Mouse (Mus musculus) heart, embryonic 14.5 days (tissue): ENCODE measurements around the gene Rab7. TPM values are rescaled to one million over a fixed set of nuclear protein-coding genes. Genes with fewer than 3 reads are reported as not detected.
"Not testable (repeated sequence)": the region's sequence is repeated elsewhere in the genome, so short reads cannot be mapped to it uniquely, and the experiment has no call there.

ENCODE experiments used
- ATAC-seq: fragments of 200-750 bp; cut with Nextera tagmentation; 2 replicates; pipeline ENCODE4 v1.8.0; 2017; ENCODE audit warnings: low read depth, moderate TSS enrichment; ENCODE audit not compliant: insufficient number of reproducible peaks, insufficient read depth, low FRiP score
- H3K27ac ChIP-seq, 2 experiments: fragments of 200-500 bp in 1 of 2; fragments of 300-500 bp in 1 of 2; sonication (generic) in 1 of 2; replicated peaks in 1 of 2; 2 replicates each; pipeline ENCODE4 v1.5.1; 2012 to 2014; ENCODE audit warnings: low read depth in 2 of 2, low read length in 2 of 2, control low read depth in 1 of 2, mild to moderate bottlenecking in 1 of 2, mixed read lengths in 1 of 2; ENCODE audit not compliant: control insufficient read depth in 1 of 2, insufficient read depth in 1 of 2
- H3K27me3 ChIP-seq: fragments of 300-500 bp; sonication (generic); 2 replicates; pipeline ENCODE4 v1.6.1; 2014; ENCODE audit warnings: mild to moderate bottlenecking, low read length, control low read depth; ENCODE audit not compliant: control insufficient read depth, insufficient read depth
- H3K36me3 ChIP-seq: fragments of 300-500 bp; sonication (generic); 2 replicates; pipeline ENCODE4 v1.6.1; 2014; ENCODE audit warnings: mild to moderate bottlenecking, control low read depth, low read length, mixed read lengths; ENCODE audit not compliant: control insufficient read depth, insufficient read depth
- H3K4me1 ChIP-seq, 2 experiments: fragments of 200-500 bp in 1 of 2; fragments of 300-500 bp in 1 of 2; sonication (generic) in 1 of 2; 2 replicates each; pipeline ENCODE4 v1.6.1; 2012 to 2014; ENCODE audit warnings: low read length in 2 of 2, control low read depth in 1 of 2, mixed read lengths in 1 of 2; ENCODE audit not compliant: control insufficient read depth in 2 of 2, insufficient read depth in 2 of 2
- H3K4me2 ChIP-seq: fragments of 300-500 bp; sonication (generic); 2 replicates; pipeline ENCODE4 v1.6.1; 2014; ENCODE audit warnings: mild to moderate bottlenecking, low read length
- H3K4me3 ChIP-seq, 2 experiments: fragments of 200-500 bp in 1 of 2; fragments of 300-500 bp in 1 of 2; sonication (generic) in 1 of 2; 2 replicates each; pipeline ENCODE4 v1.5.1; 2012 to 2014; ENCODE audit warnings: low read length in 2 of 2, mild to moderate bottlenecking in 2 of 2, control low read depth in 1 of 2, low read depth in 1 of 2, moderate library complexity in 1 of 2; ENCODE audit not compliant: control insufficient read depth in 1 of 2, insufficient read depth in 1 of 2
- H3K9ac ChIP-seq: fragments of 300-500 bp; sonication (generic); 2 replicates; pipeline ENCODE4 v1.6.1; 2014; ENCODE audit warnings: mild to moderate bottlenecking, low read length
- H3K9me3 ChIP-seq: fragments of 300-500 bp; sonication (generic); 2 replicates; pipeline ENCODE4 v1.6.1; 2016; ENCODE audit warnings: low read length, control low read depth; ENCODE audit not compliant: control insufficient read depth
- WGBS: fragments of 180-500 bp; shearing (Covaris S2); extraction: QIAGEN DNeasy Blood & Tissue Kit; methylation state at CpG from one replicate; pipeline ENCODE4 v1.1.7; 2014; 5-methylcytosine and 5-hydroxymethylcytosine counted together
- polyA plus RNA-seq: library from polyadenylated mRNA; unstranded; fragments of >200 nt; fragmentation: Nextera tagmentation; extraction: Ambion mirVana; gene quantifications from 2 replicates; pipeline ENCODE4 v1.2.1, GENCODE M21; 2014

The Rab7 gene
- polyA plus RNA-seq, 1 experiment from 2014 or later, result 234 TPM

GRCm38 (mm10) chr6:88004773-88005172, 40.3 kb downstream of the Rab7 start:
- ATAC-seq, H3K4me3 ChIP-seq, H3K27ac ChIP-seq, H3K9me3 ChIP-seq, H3K27me3 ChIP-seq, H3K4me1 ChIP-seq, H3K4me2 ChIP-seq, H3K9ac ChIP-seq: not testable (repeated sequence)
- H3K36me3 ChIP-seq, result peaks cover 98% of the 10 kb centered on the region
- 84% methylated on average over 12 of the region's 14 CpGs for WGBS

GRCm38 (mm10) chr6:88003439-88003838, 41.6 kb downstream of the Rab7 start:
- ATAC-seq, result no peak
- no peak overlapping the region for H3K9ac ChIP-seq
- no peak overlapping the region for H3K4me3 ChIP-seq
- H3K9me3 ChIP-seq, result no peaks in the 10 kb centered on the region
- H3K27ac ChIP-seq, result no peak overlapping the region
- whole genome bisulfite sequencing, result 65% methylated on average over 4 of the region's 4 CpGs
- H3K4me1 ChIP-seq, result no peaks in the 10 kb centered on the region
- no peaks in the 10 kb centered on the region for H3K27me3 ChIP-seq
- no peak overlapping the region for H3K4me2 ChIP-seq
- peaks cover 95% of the 10 kb centered on the region for H3K36me3 ChIP-seq

DNA sequence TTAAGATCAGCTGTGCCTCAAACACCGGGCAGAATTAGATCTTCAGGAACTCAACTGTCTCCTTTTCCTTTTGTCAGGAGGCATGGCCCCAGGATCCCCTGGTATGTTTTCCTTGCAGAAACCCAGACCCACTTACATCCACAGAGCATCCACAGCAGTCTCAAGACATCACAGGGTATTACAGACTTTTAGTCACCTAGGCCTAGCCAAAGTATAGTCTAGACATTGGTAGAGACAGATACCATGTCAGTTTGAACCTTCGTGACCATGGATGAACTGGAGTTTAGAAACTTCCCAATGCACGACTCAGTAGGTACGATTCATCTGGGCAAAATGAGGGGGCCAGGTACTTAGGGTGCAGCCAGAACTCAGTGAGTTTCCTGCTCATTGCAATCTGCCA, 46.7 kb downstream of the Rab7 start:
- H3K4me1 ChIP-seq, result peaks cover 12 to 14% of the 10 kb centered on the region in 2 experiments
- H3K4me2 ChIP-seq, result no peak overlapping the region
- H3K4me3 ChIP-seq, result no peak overlapping the region
- H3K9ac ChIP-seq, result no peak overlapping the region
- peaks cover 48% of the 10 kb centered on the region for H3K36me3 ChIP-seq
- H3K27me3 ChIP-seq, result no peaks in the 10 kb centered on the region
- ATAC-seq, result no peak
- H3K27ac ChIP-seq, result no peak overlapping the region
- no peaks in the 10 kb centered on the region for H3K9me3 ChIP-seq
- WGBS, result 79% methylated on average over 4 of the region's 4 CpGs

DNA sequence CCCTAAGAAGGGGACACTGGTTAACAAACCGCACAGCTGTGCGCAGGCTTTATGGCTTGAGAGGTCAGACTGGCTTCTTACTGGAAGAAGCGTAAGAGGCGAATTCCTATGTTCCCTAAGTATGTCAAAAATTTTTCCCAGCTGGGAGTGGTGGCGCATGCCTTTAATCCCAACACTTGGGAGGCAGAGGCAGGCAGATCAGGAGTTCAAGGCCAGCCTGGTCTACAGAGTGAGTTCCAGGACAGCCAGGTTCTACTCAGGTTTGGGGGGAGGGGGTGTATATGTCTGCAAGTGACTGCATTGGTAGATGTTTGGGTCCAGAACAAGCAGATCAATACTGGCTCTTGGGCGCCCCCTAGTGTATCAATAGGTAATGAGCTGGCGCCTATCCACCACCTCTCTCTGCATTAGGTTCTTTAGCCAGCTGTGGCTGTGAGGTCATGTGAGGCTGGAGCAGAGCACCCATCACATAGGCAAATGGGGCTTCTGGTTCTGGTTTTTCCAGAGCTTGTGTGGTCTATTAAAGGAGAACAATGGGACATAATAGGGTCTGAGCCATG, 47.3 kb downstream of the Rab7 start:
- ATAC-seq, result no peak

GRCm38 (mm10) chr6:87996606-87997005, 48.5 kb downstream of the Rab7 start:
- Histone ChIP-seq H3K36me3 (peaks cover 31% of the 10 kb centered on the region), H3K4me3 (no peak overlapping the region), H3K9me3 (no peaks in the 10 kb centered on the region), H3K9ac (no peak overlapping the region), H3K27ac (no peak overlapping the region), H3K4me2 (no peak overlapping the region), H3K4me1 (peaks cover 12 to 14% of the 10 kb centered on the region in 2 experiments), H3K27me3 (no peaks in the 10 kb centered on the region)
- WGBS, result 60% methylated on average over 9 of the region's 9 CpGs
- no peak for ATAC-seq

More for the DNA sequence above, 47.3 kb downstream of the Rab7 start:
- H3K9ac ChIP-seq, result no peak overlapping the region
- H3K4me1 ChIP-seq, result peaks cover 12 to 14% of the 10 kb centered on the region in 2 experiments
- 51% methylated on average over 7 of the region's 7 CpGs for WGBS
- no peaks in the 10 kb centered on the region for H3K27me3 ChIP-seq
- H3K4me3 ChIP-seq, result no peak overlapping the region
- no peak overlapping the region for H3K27ac ChIP-seq
- no peaks in the 10 kb centered on the region for H3K9me3 ChIP-seq
- H3K36me3 ChIP-seq, result peaks cover 43% of the 10 kb centered on the region
- H3K4me2 ChIP-seq, result no peak overlapping the region

GRCm38 (mm10) chr6:87995519-87995918, 49.6 kb downstream of the Rab7 start:
- H3K27me3 ChIP-seq, result no peaks in the 10 kb centered on the region
- H3K4me1 ChIP-seq, result peaks cover 12 to 14% of the 10 kb centered on the region in 2 experiments
- H3K9ac ChIP-seq, result no peak overlapping the region
- no peaks in the 10 kb centered on the region for H3K9me3 ChIP-seq
- H3K36me3 ChIP-seq, result peaks cover 20% of the 10 kb centered on the region
- ATAC-seq, result no peak
- 45% methylated on average over 4 of the region's 4 CpGs for WGBS
- H3K4me2 ChIP-seq, result no peak overlapping the region
- no peak overlapping the region for H3K4me3 ChIP-seq
- H3K27ac ChIP-seq, result no peak overlapping the region

DNA sequence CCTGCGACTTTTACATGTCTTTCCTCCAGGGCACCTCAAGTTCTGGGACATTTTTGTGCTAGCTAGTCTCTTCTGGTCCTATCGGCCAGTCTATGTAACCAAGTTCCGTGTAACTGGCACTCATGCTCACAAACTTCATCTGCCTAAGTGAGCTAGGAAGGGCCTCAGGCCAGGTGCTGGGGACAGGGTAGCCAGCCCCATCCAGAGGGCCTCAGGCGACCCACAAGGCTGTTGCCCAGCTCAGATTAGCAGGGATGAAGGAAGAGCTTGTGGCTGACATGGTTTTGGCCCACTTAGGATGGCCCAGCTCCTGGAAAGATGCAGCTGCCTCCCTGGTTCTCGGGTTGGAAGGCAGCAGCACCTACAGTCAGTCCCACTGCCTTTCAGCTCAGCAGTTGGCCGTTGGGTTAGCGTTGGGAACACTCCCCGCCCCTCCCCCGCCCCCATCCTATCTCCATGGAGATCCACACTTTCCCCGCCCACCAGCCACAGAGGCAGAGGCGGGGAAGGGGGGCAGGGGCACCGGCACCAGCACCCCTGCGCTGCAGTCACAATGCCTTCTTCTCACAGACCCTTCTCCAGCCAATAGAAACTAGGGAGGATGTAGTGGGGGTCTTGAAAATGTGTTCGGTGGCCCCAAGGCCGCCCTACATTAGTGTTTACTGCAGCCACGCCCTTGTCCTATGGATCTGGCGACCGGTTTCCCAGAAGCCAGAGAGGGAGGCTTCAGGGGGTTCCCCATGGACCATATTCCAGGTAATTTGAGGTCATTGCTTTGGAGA, 51.1 kb downstream of the Rab7 start:
- H3K27ac ChIP-seq, result no peak overlapping the region
- peaks cover 12 to 14% of the 10 kb centered on the region in 2 experiments for H3K4me1 ChIP-seq
- peak; percentile 55; the same call in 1 of the 2 replicates for ATAC-seq
- H3K4me3 ChIP-seq, result peak overlapping the region; percentile 14 to 17; a peak in 1 of 4 replicates
- H3K9ac ChIP-seq, result peak overlapping the region; percentile 25; the same call in 1 of the 2 replicates
- no peaks in the 10 kb centered on the region for H3K9me3 ChIP-seq
- peak overlapping the region; percentile 55 for H3K4me2 ChIP-seq
- H3K36me3 ChIP-seq, result peaks cover 7% of the 10 kb centered on the region
- WGBS, result 13% methylated on average over 17 of the region's 18 CpGs
- H3K27me3 ChIP-seq, result no peaks in the 10 kb centered on the region
